Mouse (Mus musculus) kidney, adult 9 months (tissue): ENCODE data around the gene Tenm1.
A peak's percentile ranks its signal among the peaks of the same experiment; 100 is the strongest.

Source experiments
- DNase-seq: peaks from one replicate; pipeline ENCODE4 v3.0.0; 2022

Gene Tenm1

DNA sequence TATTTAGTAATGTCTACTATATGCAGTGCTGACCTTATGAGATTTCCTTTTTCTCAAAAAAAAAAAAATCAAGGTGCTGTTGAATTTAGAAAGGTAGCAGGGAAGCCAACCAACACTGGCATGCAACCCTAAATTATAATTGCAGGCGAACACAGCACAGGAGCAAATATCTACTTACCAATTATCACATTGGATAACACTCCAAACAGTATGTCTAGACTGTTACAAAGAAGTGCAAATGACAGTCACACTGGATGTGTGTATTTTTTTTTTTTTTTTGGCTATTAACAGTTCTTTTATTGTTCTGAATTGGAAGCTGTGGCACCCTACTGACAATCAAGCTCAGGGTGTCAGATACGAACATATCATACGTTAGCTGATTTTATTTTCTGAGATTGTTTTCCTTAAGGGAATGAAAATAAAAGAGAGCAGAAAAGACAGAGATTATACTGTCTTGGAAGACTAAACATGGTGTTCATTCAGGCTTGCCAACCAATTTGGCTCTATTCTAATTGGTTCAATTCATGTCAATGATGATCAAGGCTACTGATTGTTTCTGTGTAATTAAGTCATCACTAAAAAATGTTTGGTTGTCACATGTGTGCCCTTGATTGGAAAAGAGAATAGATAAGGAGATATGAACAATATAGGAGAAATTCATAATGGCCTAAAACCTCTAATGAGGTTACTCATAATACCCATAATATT, 710.7 kb downstream of the Tenm1 start:
- no peak for DNase-seq

DNA sequence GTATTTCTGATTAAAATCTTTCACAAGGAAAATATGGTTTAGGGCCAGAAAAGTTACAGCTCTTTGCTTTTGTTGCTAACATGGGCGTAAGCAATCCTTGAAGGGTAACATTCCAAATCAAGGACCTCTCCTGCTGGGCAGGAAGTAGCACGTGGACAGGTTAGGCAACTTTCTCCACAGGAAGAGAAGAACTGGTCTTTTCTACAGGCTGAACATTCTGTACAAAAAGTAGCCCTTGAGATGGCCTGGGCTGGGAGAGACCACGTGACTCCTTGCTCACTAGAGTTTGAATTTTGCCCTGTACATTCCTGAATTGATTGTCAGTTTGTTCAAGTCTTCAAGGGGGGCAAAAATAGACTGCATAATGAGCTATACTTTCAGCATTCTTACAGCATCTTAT, 728.6 kb downstream of the Tenm1 start:
- DNase-seq, result no peak

- no peak for DNase-seq
Observed at GRCm38 (mm10) chrX:42647131-42647530, 781.8 kb downstream of the Tenm1 start.

DNA sequence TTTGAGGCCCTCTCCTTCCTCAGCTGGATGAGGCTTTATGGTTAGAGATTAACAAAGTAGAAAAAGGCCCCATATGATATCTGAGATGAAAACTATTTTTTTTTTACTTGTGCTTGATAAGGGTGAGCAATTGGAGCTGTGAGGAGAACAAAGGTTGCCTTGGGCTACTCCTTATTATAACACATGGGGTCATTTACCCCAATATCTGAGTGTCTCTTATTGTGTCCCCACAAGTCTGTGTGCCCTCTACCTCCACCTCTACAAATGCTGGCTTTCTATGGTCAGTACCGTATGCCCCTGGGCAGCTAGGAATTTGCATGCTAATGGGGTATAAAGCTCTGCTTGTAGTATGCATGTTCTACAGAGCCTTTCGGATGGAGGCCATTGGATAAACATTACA, 848.4 kb downstream of the Tenm1 start:
- DNase-seq, result no peak

DNA sequence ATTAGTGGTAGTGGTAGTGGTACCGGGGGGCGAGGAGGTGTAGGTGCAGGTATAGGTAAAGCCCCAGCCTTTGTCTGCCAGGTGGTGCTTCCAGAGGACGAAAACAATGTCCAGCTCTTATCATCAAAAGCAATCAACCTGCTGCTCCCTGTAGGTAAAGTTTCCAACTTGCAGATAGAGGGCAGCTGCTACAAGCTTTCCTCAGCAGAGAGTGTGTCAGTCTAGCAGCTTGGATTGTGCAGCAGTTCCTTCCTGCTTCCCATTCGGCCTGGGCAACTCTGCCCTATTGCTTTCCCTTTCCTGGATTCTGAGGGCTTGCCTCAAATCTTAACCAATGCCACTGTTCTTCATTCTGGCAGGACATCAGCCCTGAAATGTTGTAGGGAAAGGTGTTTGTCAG, 870.2 kb downstream of the Tenm1 start:
- no peak for DNase-seq

DNA sequence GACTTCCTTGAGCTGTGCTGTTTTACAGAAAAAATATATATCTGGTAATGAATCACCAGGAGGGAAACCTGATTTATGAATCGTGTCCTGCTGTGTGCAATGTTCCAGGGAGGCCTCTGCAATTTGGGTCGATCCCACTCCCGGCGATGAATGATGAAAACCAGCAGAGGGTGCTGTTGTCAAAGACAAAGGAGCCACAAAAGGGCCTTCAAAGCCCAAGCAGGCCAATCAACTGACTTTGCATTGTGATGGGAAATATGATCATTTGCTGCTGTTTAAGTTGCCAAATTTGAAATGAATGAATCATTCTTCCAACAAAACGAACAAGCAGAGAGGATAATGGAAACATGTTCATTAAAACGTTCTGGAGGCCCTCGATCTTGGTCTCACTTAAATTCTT, 871.6 kb downstream of the Tenm1 start:
- peak; percentile 40 for DNase-seq

- DNase-seq, result no peak
Observed at GRCm38 (mm10) chrX:42548513-42548912, 880.4 kb downstream of the Tenm1 start.

GRCm38 (mm10) chrX:42545076-42545475, 883.9 kb downstream of the Tenm1 start:
- no peak for DNase-seq

DNA sequence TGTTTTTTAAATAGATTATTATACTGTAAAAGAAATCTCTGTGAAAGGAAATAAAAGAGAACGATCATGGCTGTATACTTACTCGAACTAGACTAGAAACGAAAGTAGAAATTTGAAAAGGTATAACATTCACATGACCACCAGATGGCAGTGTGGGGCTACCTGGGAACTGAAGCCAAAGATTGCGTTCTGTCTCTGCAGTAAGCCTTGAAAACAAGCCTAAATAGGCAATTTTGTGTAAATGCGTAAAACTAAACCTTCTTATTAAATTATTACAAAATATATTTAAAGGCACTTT, 888.2 kb downstream of the Tenm1 start:
- peak; percentile 63 for DNase-seq

- peak; percentile 7 for DNase-seq
Observed at GRCm38 (mm10) chrX:42540030-42540755, 888.7 kb downstream of the Tenm1 start.

DNA sequence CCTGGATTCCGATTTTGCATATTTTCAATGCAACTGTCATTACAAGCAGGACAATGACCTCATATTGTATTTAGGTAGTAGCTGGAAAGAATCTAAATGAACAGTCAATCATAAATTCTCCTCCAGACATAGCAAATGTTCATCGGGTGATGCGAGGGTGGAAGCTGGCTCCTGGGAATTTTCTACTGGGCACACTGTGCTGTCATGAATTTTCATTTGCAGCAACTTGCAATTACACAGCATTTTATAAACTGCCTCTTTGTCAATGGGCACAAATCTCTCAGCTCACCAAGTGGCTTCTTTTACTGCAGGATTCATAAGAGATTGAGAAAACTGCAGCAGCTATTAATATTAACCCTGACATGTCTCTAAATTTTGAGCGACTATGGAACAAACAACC, 898.2 kb downstream of the Tenm1 start:
- no peak for DNase-seq

GRCm38 (mm10) chrX:42522868-42523267, 906.1 kb downstream of the Tenm1 start:
- no peak for DNase-seq

- DNase-seq, result peak; percentile 8
Observed at GRCm38 (mm10) chrX:42512567-42512966, 916.4 kb downstream of the Tenm1 start.

DNA sequence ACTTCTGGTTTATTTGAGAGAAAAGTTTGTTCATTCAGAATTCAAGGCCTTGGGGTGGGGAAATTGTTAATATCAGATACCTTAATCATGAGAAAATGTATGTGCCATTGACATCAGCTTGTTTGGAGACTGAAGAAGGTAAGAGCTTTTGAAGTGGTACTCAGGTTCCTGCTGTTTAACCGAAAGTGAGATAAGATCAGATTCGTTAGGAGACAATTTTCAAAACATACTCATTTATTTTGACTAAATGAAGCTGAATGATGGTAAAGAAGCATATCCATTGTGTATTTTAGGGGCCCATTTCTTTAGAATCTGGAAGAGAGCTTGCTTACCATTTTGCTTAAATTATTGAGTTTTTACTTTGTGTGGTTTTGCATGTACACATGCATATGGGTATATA, 917.8 kb downstream of the Tenm1 start:
- no peak for DNase-seq

DNA sequence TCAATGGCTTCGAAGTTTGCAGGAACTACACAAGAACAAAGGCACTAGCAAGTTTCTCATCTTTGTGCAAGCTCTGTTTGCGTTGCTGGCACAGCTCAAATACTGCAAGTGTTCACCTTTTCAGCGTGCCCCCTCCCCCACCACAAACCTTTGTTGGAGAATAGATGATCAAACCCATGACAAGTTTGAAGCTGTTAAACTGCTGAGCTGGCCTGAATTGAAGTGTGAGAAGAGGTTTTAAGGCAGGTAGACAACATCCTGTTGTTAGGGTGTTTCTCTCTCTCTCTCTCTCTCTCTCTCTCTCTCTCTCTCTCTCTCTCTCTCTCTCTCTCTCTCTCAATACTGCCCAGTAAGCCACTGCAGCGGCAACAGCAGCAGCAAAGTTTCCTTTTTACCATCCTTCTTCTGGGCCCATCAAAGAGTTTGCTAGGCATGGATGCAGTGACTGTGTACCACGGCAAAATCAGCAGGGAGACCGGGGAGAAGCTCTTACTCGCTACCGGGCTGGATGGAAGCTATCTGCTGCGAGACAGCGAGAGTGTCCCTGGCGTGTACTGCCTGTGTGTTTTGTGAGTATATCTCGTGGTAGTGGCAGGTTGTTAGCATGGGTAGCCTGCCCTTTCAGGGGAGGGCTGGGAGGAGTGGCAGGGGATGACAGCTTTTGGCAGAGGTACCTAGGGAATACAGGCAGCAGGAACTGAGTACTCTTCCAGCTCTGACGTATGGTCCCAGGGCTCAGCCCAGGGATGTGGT, 926.5 kb downstream of the Tenm1 start, which contains the start of gene Sh2d1a:
Sh2d1a (plus strand) TSS at position 163 of the 753 bp plus-strand sequence.
- no peak for DNase-seq

DNA sequence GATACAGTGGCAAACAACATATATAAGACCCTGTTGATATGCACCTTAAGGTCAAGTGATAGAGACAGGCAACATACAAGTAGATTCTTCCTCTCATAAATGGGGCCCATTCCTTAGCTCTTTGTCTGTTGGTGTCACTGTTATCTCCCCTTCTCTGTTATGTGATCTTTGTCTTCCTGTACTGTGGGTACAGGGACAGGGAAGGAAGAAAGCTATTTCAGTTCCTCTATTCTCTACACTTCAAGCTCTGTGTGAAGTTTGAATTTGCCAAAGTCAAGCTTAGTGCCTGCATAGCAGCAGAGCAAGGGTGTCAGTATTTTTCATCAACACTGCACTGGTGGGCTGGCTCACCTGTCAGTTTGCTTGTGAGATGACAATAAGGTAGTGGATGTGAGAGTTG, 928.4 kb downstream of the Tenm1 start:
- DNase-seq, result no peak

GRCm38 (mm10) chrX:42490336-42490735, 938.6 kb downstream of the Tenm1 start:
- no peak for DNase-seq

DNA sequence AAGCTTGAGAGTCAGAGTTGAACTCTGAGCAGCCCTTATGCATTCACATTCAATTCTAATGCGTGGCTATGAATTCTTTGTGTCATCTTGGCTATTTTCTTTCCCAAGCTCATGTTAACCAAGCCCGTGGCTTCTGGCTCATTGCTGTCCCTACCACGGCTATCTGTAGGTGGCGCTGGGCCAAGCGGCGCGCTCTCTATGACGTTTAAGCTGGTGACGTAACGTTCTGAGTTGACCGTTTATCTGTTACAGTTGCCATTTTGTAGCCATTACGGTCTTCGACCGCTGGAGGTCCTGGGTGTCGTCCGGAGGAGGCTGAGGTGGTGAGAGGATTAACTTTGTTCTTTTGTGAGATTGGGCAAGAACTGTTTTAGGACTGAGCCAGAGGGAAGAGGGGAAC, 939.5 kb downstream of the Tenm1 start, which contains the start of gene Tex13c2:
Tex13c2 (plus strand) TSS at position 246 of the 400 bp plus-strand sequence.
- DNase-seq, result no peak
